Mouse (Mus musculus): ENCODE results near the gene Zfp280c.

DNA sequence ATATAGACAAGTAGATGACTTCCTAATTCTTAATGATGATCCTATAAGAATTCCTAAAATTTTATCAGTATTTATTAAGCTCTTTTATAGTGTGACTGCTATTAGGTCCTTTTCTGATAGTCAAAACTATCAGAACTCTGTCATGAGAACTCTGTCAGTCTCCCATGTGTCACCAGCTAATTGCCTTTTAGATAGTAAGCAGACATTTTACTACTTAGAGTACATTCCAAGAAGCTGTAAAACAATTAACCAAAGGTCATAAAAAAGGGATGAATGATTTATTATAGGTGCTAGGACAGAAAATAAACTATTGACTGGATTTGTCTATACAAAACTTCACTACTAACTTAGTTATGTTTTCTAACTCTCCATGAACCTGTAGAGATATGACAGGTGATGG is 11.0 kb downstream of the Zfp280c start:
- TF ChIP-seq CTCF (IDR thresholded peaks at IDR 0.05) (no peak), EP300 (IDR thresholded peaks at IDR 0.05) (no peak)
